Mouse (Mus musculus): Measurements from ENCODE around the gene Nr4a1. TPM values are rescaled to one million over a fixed set of nuclear protein-coding genes. Genes with fewer than 3 reads are reported as not detected.

The Nr4a1 gene
- total and polyA plus RNA-seq, 2 experiments from 2014 or later, result 8.6 to 56.0 TPM

- Histone ChIP-seq H3K9ac (replicated peaks; ENCODE audit: low read depth, low read length) (no peak overlapping the region), H3K36me3 (replicated peaks; ENCODE audit: control insufficient read depth, insufficient read depth, low read length) (peaks cover 31% of the 10 kb centered on the region), H3K4me2 (ENCODE audit: low read depth, low read length) (no peak overlapping the region), H3K4me1 (ENCODE audit: control insufficient read depth, insufficient read depth) (peaks cover 9% of the 10 kb centered on the region; the same call in 1 of the 2 replicates), H3K4me3 (ENCODE audit: low read depth, low read length) (no peak overlapping the region), H3K9me3 (replicated peaks; ENCODE audit: control insufficient read depth, low read length) (no peaks in the 10 kb centered on the region), H3K27ac (ENCODE audit: low read depth) (no peak overlapping the region), H3K27me3 (ENCODE audit: control insufficient read depth, insufficient read depth, low read length) (no peaks in the 10 kb centered on the region)
- DNase-seq (ENCODE audit: low spot score) (no peak), ATAC-seq (ENCODE audit: insufficient read depth, low read depth) (no peak)
- 95% methylated on average over 19 of the region's 19 CpGs for WGBS
- TF ChIP-seq EP300 (IDR thresholded peaks at IDR 0.05; ENCODE audit: low read depth), result no peak
These were observed 23.6 kb upstream of the Nr4a1 start for GRCm38 (mm10) chr15:101230503-101230902.

- no peak overlapping the region for H3K27ac ChIP-seq (ENCODE audit: low read depth)
- peak overlapping the region; percentile 42 for H3K4me2 ChIP-seq (ENCODE audit: low read depth, low read length)
- ATAC-seq (ENCODE audit: insufficient read depth, low read depth) (no peak), DNase-seq (ENCODE audit: low spot score) (no peak)
- H3K27me3 ChIP-seq (ENCODE audit: control insufficient read depth, insufficient read depth, low read length), result no peaks in the 10 kb centered on the region
- peaks cover 31% of the 10 kb centered on the region for H3K36me3 ChIP-seq (replicated peaks; ENCODE audit: control insufficient read depth, insufficient read depth, low read length)
- WGBS, result 79% methylated on average over 23 of the region's 23 CpGs
- no peak for TF ChIP-seq EP300 (IDR thresholded peaks at IDR 0.05; ENCODE audit: low read depth)
- TF ChIP-seq CTCF (IDR thresholded peaks at IDR 0.05; ENCODE audit: low read depth), result peak; percentile 41; the same call in 1 of the 2 replicates
- peak overlapping the region; percentile 23; the same call in 1 of the 2 replicates for H3K4me3 ChIP-seq (ENCODE audit: low read depth, low read length)
- H3K4me1 ChIP-seq (ENCODE audit: control insufficient read depth, insufficient read depth), result peaks cover 14% of the 10 kb centered on the region
- no peaks in the 10 kb centered on the region for H3K9me3 ChIP-seq (replicated peaks; ENCODE audit: control insufficient read depth, low read length)
- no peak overlapping the region for H3K9ac ChIP-seq (replicated peaks; ENCODE audit: low read depth, low read length)
These were observed 22.9 kb upstream of the Nr4a1 start for GRCm38 (mm10) chr15:101230995-101231647.

GRCm38 (mm10) chr15:101231648-101232180 is 22.4 kb upstream of the Nr4a1 start:
- peaks cover 31% of the 10 kb centered on the region for H3K36me3 ChIP-seq (replicated peaks; ENCODE audit: control insufficient read depth, insufficient read depth, low read length)
- TF ChIP-seq CTCF (IDR thresholded peaks at IDR 0.05; ENCODE audit: low read depth), result no peak
- no peak for DNase-seq (ENCODE audit: low spot score)
- H3K4me2 ChIP-seq (ENCODE audit: low read depth, low read length), result peak overlapping the region; percentile 42
- WGBS, result 52% methylated on average over 54 of the region's 56 CpGs
- H3K9ac ChIP-seq (replicated peaks; ENCODE audit: low read depth, low read length), result no peak overlapping the region
- no peaks in the 10 kb centered on the region for H3K9me3 ChIP-seq (replicated peaks; ENCODE audit: control insufficient read depth, low read length)
- H3K27me3 ChIP-seq (ENCODE audit: control insufficient read depth, insufficient read depth, low read length), result no peaks in the 10 kb centered on the region
- H3K4me1 ChIP-seq (ENCODE audit: control insufficient read depth, insufficient read depth), result peaks cover 15% of the 10 kb centered on the region
- H3K4me3 ChIP-seq (ENCODE audit: low read depth, low read length), result peak overlapping the region; percentile 23; the same call in 1 of the 2 replicates
- H3K27ac ChIP-seq (ENCODE audit: low read depth), result no peak overlapping the region
- ATAC-seq (ENCODE audit: insufficient read depth, low read depth), result no peak

GRCm38 (mm10) chr15:101232607-101233006 is 21.5 kb upstream of the Nr4a1 start:
- Histone ChIP-seq H3K27me3 (ENCODE audit: control insufficient read depth, insufficient read depth, low read length) (no peaks in the 10 kb centered on the region), H3K27ac (ENCODE audit: low read depth) (no peak overlapping the region), H3K36me3 (replicated peaks; ENCODE audit: control insufficient read depth, insufficient read depth, low read length) (peaks cover 31% of the 10 kb centered on the region), H3K4me2 (ENCODE audit: low read depth, low read length) (no peak overlapping the region), H3K9me3 (replicated peaks; ENCODE audit: control insufficient read depth, low read length) (no peaks in the 10 kb centered on the region), H3K4me1 (ENCODE audit: control insufficient read depth, insufficient read depth) (peaks cover 15% of the 10 kb centered on the region), H3K9ac (replicated peaks; ENCODE audit: low read depth, low read length) (no peak overlapping the region), H3K4me3 (ENCODE audit: low read depth, low read length) (no peak overlapping the region)
- WGBS, result 78% methylated on average over 4 of the region's 4 CpGs
- DNase-seq (ENCODE audit: low spot score), result no peak
- no peak for TF ChIP-seq EP300 (IDR thresholded peaks at IDR 0.05; ENCODE audit: low read depth)
- no peak for TF ChIP-seq CTCF (IDR thresholded peaks at IDR 0.05; ENCODE audit: low read depth)
- ATAC-seq (ENCODE audit: insufficient read depth, low read depth), result no peak

GRCm38 (mm10) chr15:101233183-101233582 is 20.9 kb upstream of the Nr4a1 start:
- TF ChIP-seq CTCF (IDR thresholded peaks at IDR 0.05; ENCODE audit: low read depth) (no peak), EP300 (IDR thresholded peaks at IDR 0.05; ENCODE audit: low read depth) (no peak)
- H3K9me3 ChIP-seq (replicated peaks; ENCODE audit: control insufficient read depth, low read length), result no peaks in the 10 kb centered on the region
- no peak overlapping the region for H3K4me2 ChIP-seq (ENCODE audit: low read depth, low read length)
- H3K4me1 ChIP-seq (ENCODE audit: control insufficient read depth, insufficient read depth), result peaks cover 15% of the 10 kb centered on the region
- DNase-seq (ENCODE audit: low spot score) (no peak), ATAC-seq (ENCODE audit: insufficient read depth, low read depth) (no peak)
- 79% methylated on average over 3 of the region's 3 CpGs for WGBS
- no peaks in the 10 kb centered on the region for H3K27me3 ChIP-seq (ENCODE audit: control insufficient read depth, insufficient read depth, low read length)
- H3K4me3 ChIP-seq (ENCODE audit: low read depth, low read length), result no peak overlapping the region
- H3K27ac ChIP-seq (ENCODE audit: low read depth), result no peak overlapping the region
- H3K9ac ChIP-seq (replicated peaks; ENCODE audit: low read depth, low read length), result no peak overlapping the region
- peaks cover 31% of the 10 kb centered on the region for H3K36me3 ChIP-seq (replicated peaks; ENCODE audit: control insufficient read depth, insufficient read depth, low read length)

Data from heart, postnatal 0 days (tissue).